Mouse (Mus musculus) testis, adult 2 months (tissue): ENCODE results near the gene Per1. TPM values are rescaled to one million over a fixed set of nuclear protein-coding genes. Genes with fewer than 3 reads are reported as not detected.

ENCODE experiments used
- H3K27ac ChIP-seq: fragments of 200-500 bp; 2 replicates; pipeline ENCODE4 v1.5.1; 2012; ENCODE audit warnings: low read depth, low read length; ENCODE audit not compliant: control insufficient read depth, insufficient read depth
- H3K27me3 ChIP-seq: fragments of 200-500 bp; 2 replicates; pipeline ENCODE4 v1.6.1; 2012; ENCODE audit warnings: mild to moderate bottlenecking, low read length, moderate library complexity; ENCODE audit not compliant: control insufficient read depth, insufficient read depth
- H3K36me3 ChIP-seq: fragments of 200-500 bp; 2 replicates; pipeline ENCODE4 v1.6.1; 2012; ENCODE audit warnings: mild to moderate bottlenecking, low read length; ENCODE audit not compliant: control insufficient read depth, insufficient read depth
- H3K4me1 ChIP-seq: fragments of 200-500 bp; 2 replicates; pipeline ENCODE4 v1.6.1; 2012; ENCODE audit warnings: low read length; ENCODE audit not compliant: control insufficient read depth, insufficient read depth
- H3K4me3 ChIP-seq: fragments of 200-500 bp; 2 replicates; pipeline ENCODE4 v1.5.1; 2012; ENCODE audit warnings: low read depth, mild to moderate bottlenecking, low read length, moderate library complexity, mixed read lengths; ENCODE audit not compliant: control insufficient read depth
- CTCF ChIP-seq: fragments of 200-500 bp; IDR thresholded peaks from 2 replicates; pipeline ENCODE4 v1.5.1; 2012; ENCODE audit warnings: low read depth, mild to moderate bottlenecking, inconsistent platforms, low read length, moderate library complexity; ENCODE audit not compliant: control insufficient read depth, insufficient read depth, insufficient replicate concordance
- POLR2A ChIP-seq: fragments of 200-500 bp; IDR thresholded peaks from 2 replicates; pipeline ENCODE4 v1.6.1; 2012; ENCODE audit warnings: low read depth, mild to moderate bottlenecking, inconsistent platforms, low read length, moderate library complexity; ENCODE audit not compliant: control insufficient read depth
- polyA plus RNA-seq: library from polyadenylated mRNA; depleted of rRNA; stranded (reverse); fragments of >200 nt; gene quantifications from 2 replicates; pipeline ENCODE4 v1.2.3, GENCODE M21; 2012

The Per1 gene
- polyA plus RNA-seq, 1 experiment = 103 TPM

GRCm38 (mm10) chr11:69114621-69115020, 19.6 kb downstream of the Per1 start:
- Histone ChIP-seq H3K27me3 (no peaks in the 10 kb centered on the region), H3K27ac (no peak overlapping the region), H3K36me3 (no peaks in the 10 kb centered on the region), H3K4me3 (no peak overlapping the region), H3K4me1 (peaks cover 19% of the 10 kb centered on the region)
- TF ChIP-seq CTCF (no peak), POLR2A (no peak)

- Histone ChIP-seq H3K4me1 (peaks cover 33% of the 10 kb centered on the region), H3K36me3 (no peaks in the 10 kb centered on the region), H3K27me3 (no peaks in the 10 kb centered on the region), H3K27ac (no peak overlapping the region), H3K4me3 (no peak overlapping the region)
- TF ChIP-seq CTCF (no peak), POLR2A (no peak)
These were observed 21.8 kb downstream of the Per1 start for GRCm38 (mm10) chr11:69116843-69117242.

GRCm38 (mm10) chr11:69117737-69118695, 23.0 kb downstream of the Per1 start:
- TF ChIP-seq CTCF = no peak
- H3K27ac ChIP-seq = peak overlapping the region; percentile 52; the same call in 1 of the 2 replicates
- H3K4me3 ChIP-seq = peak overlapping the region; percentile 75
- H3K27me3 ChIP-seq = no peaks in the 10 kb centered on the region
- H3K36me3 ChIP-seq = no peaks in the 10 kb centered on the region
- peaks cover 37% of the 10 kb centered on the region for H3K4me1 ChIP-seq

- Histone ChIP-seq H3K4me3 (peak overlapping the region; percentile 45), H3K27me3 (no peaks in the 10 kb centered on the region), H3K36me3 (no peaks in the 10 kb centered on the region), H3K4me1 (peaks cover 41% of the 10 kb centered on the region), H3K27ac (no peak overlapping the region)
- no peak for TF ChIP-seq POLR2A
- TF ChIP-seq CTCF = no peak
These were observed 23.7 kb downstream of the Per1 start for GRCm38 (mm10) chr11:69118765-69119164.

- no peaks in the 10 kb centered on the region for H3K27me3 ChIP-seq
- no peak overlapping the region; the same call in 1 of the 2 replicates for H3K4me3 ChIP-seq
- no peak overlapping the region for H3K27ac ChIP-seq
- no peaks in the 10 kb centered on the region for H3K36me3 ChIP-seq
- no peak for TF ChIP-seq CTCF
- TF ChIP-seq POLR2A = no peak
- H3K4me1 ChIP-seq = peaks cover 42% of the 10 kb centered on the region
These were observed 24.6 kb downstream of the Per1 start for GRCm38 (mm10) chr11:69119446-69120155.

- TF ChIP-seq CTCF = no peak
- no peak within 1 kb of the TSS for H3K27ac ChIP-seq
- H3K27me3 ChIP-seq = no peaks in the 10 kb centered on the region
- H3K36me3 ChIP-seq = no peaks in the 10 kb centered on the region
- peaks cover 44% of the 10 kb centered on the region for H3K4me1 ChIP-seq
- H3K4me3 ChIP-seq = peak within 1 kb of the TSS; percentile 35
These were observed 25.4 kb downstream of the Per1 start, which contains the start of gene Hes7 for GRCm38 (mm10) chr11:69120221-69121000. TSS of gene Hes7 (plus strand) at chr11:69120404.
